Mouse (Mus musculus) MEL (cell line): ENCODE data around the gene Pmpca. TPM values are rescaled to one million over a fixed set of nuclear protein-coding genes. Genes with fewer than 3 reads are reported as not detected.

Experiments used
- DNase-seq: peaks from one replicate; pipeline ENCODE4 v3.0.0; 2011; ENCODE audit warnings: low read depth, low spot score
- H3K27ac ChIP-seq: 2 replicates; pipeline ENCODE4 v1.5.1; 2012; ENCODE audit warnings: low read depth, mild to moderate bottlenecking, control low read depth, low read length, moderate library complexity; ENCODE audit not compliant: control insufficient read depth
- H3K27me3 ChIP-seq, 2 experiments: fragments of 150-350 bp in 1 of 2; sonication (generic) in 1 of 2; 2 replicates each; pipeline ENCODE4 v1.6.1; 2012; ENCODE audit warnings: low read length in 2 of 2, mild to moderate bottlenecking in 2 of 2, improper control_type of control experiment in 1 of 2, moderate library complexity in 1 of 2; ENCODE audit not compliant: insufficient read depth in 2 of 2, control insufficient read depth in 1 of 2
- H3K36me3 ChIP-seq, 2 experiments: 2 replicates each; pipeline ENCODE4 v1.6.1; 2012 to 2014; ENCODE audit warnings: low read length in 2 of 2, improper control_type of control experiment in 1 of 2, inconsistent platforms in 1 of 2, mild to moderate bottlenecking in 1 of 2; ENCODE audit not compliant: insufficient read depth in 2 of 2, control insufficient read depth in 1 of 2
- H3K4me1 ChIP-seq, 2 experiments: fragments of 150-350 bp in 1 of 2; sonication (generic) in 1 of 2; 2 replicates each; pipeline ENCODE4 v1.6.1; 2012; ENCODE audit warnings: low read length in 2 of 2, improper control_type of control experiment in 1 of 2, mild to moderate bottlenecking in 1 of 2; ENCODE audit not compliant: insufficient read depth in 2 of 2, control insufficient read depth in 1 of 2
- H3K4me3 ChIP-seq, 2 experiments: fragments of 150-350 bp in 1 of 2; sonication (generic) in 1 of 2; 2 replicates each; pipeline ENCODE4 v1.5.1; 2012; ENCODE audit warnings: low read depth in 2 of 2, low read length in 2 of 2, mild to moderate bottlenecking in 2 of 2, moderate library complexity in 2 of 2, control low read depth in 1 of 2, improper control_type of control experiment in 1 of 2; ENCODE audit not compliant: control insufficient read depth in 1 of 2, insufficient read depth in 1 of 2
- H3K79me2 ChIP-seq: 2 replicates; pipeline ENCODE4 v1.6.1; 2012; ENCODE audit warnings: mild to moderate bottlenecking, low read length, moderate library complexity; ENCODE audit not compliant: control insufficient read depth, poor library complexity, insufficient read depth
- H3K9ac ChIP-seq: 2 replicates; pipeline ENCODE4 v1.6.1; 2012; ENCODE audit warnings: low read depth, mild to moderate bottlenecking, control low read depth, low read length, moderate library complexity; ENCODE audit not compliant: control insufficient read depth, poor library complexity, severe bottlenecking
- H3K9me3 ChIP-seq: fragments of 150-350 bp; sonication (generic); replicated peaks from 2 replicates; pipeline ENCODE4 v1.6.1; 2012; ENCODE audit warnings: mild to moderate bottlenecking, low read length, improper control_type of control experiment, moderate library complexity; ENCODE audit not compliant: insufficient read depth
- BHLHE40 ChIP-seq: IDR thresholded peaks from 2 replicates; pipeline ENCODE4 v1.6.1; 2012; ENCODE audit warnings: low read depth, mild to moderate bottlenecking, inconsistent platforms, low read length, improper control_type of control experiment, borderline replicate concordance
- CHD1 ChIP-seq: IDR thresholded peaks from 2 replicates; pipeline ENCODE4 v1.6.1; 2012; ENCODE audit warnings: low read depth, mild to moderate bottlenecking, inconsistent platforms, low read length, improper control_type of control experiment
- E2F4 ChIP-seq: IDR thresholded peaks from 2 replicates; pipeline ENCODE4 v1.6.1; 2011; ENCODE audit warnings: low read depth, low read length, improper control_type of control experiment, borderline replicate concordance
- ELF1 ChIP-seq: IDR thresholded peaks from 2 replicates; pipeline ENCODE4 v1.6.1; 2014; ENCODE audit warnings: low read depth, mild to moderate bottlenecking, inconsistent platforms, low read length, improper control_type of control experiment, moderate library complexity
- EP300 ChIP-seq, 2 experiments: IDR thresholded peaks; 2 replicates each; pipeline ENCODE4 v1.6.1; 2011; ENCODE audit warnings: improper control_type of control experiment in 2 of 2, low read length in 2 of 2, low read depth in 1 of 2, mild to moderate bottlenecking in 1 of 2
- GATA1 ChIP-seq: IDR thresholded peaks from 2 replicates; pipeline ENCODE4 v1.6.1; 2011; ENCODE audit warnings: low read depth, low read length, improper control_type of control experiment
- HCFC1 ChIP-seq: IDR thresholded peaks from 2 replicates; pipeline ENCODE4 v1.6.1; 2012; ENCODE audit warnings: low read depth, mild to moderate bottlenecking, inconsistent platforms, low read length, improper control_type of control experiment, moderate library complexity
- JUND ChIP-seq: IDR thresholded peaks from 2 replicates; pipeline ENCODE4 v1.6.1; 2011; ENCODE audit warnings: low read depth, mild to moderate bottlenecking, improper control_type of control experiment, low read length
- MAFK ChIP-seq: IDR thresholded peaks from 2 replicates; pipeline ENCODE4 v1.6.1; 2011; ENCODE audit warnings: low read depth, mild to moderate bottlenecking, low read length, improper control_type of control experiment, borderline replicate concordance
- MAX ChIP-seq: IDR thresholded peaks from 2 replicates; pipeline ENCODE4 v1.6.1; 2011; ENCODE audit warnings: low read length, improper control_type of control experiment
- MEF2A ChIP-seq: IDR thresholded peaks from 2 replicates; pipeline ENCODE4 v1.6.1; 2014; ENCODE audit warnings: low read depth, mild to moderate bottlenecking, inconsistent platforms, low read length, improper control_type of control experiment; ENCODE audit not compliant: poor library complexity, insufficient replicate concordance, severe bottlenecking; ENCODE audit errors: extremely low read depth
- MXI1 ChIP-seq: IDR thresholded peaks from 2 replicates; pipeline ENCODE4 v1.6.1; 2011; ENCODE audit warnings: mild to moderate bottlenecking, low read depth, low read length, improper control_type of control experiment
- POLR2A ChIP-seq, 2 experiments: IDR thresholded peaks; 2 replicates each; pipeline ENCODE4 v1.6.1; 2011 to 2012; ENCODE audit warnings: low read length in 2 of 2, mild to moderate bottlenecking in 2 of 2, control low read depth in 1 of 2, improper control_type of control experiment in 1 of 2, low read depth in 1 of 2, moderate library complexity in 1 of 2; ENCODE audit not compliant: control insufficient read depth in 1 of 2, insufficient read depth in 1 of 2, poor library complexity in 1 of 2
- POLR2AphosphoS2 ChIP-seq: IDR thresholded peaks from 2 replicates; pipeline ENCODE4 v1.6.1; 2011; ENCODE audit warnings: low read length, improper control_type of control experiment
- POLR2AphosphoS5 ChIP-seq: IDR thresholded peaks from 2 replicates; pipeline ENCODE4 v1.6.1; 2012; ENCODE audit warnings: low read depth, borderline replicate concordance, mild to moderate bottlenecking, inconsistent platforms, low read length, moderate library complexity, mixed read lengths
- RAD21 ChIP-seq: IDR thresholded peaks from 2 replicates; pipeline ENCODE4 v1.6.1; 2011; ENCODE audit warnings: mild to moderate bottlenecking, low read depth, low read length, improper control_type of control experiment
- TAL1 ChIP-seq: IDR thresholded peaks from 2 replicates; pipeline ENCODE4 v1.6.1; 2012; ENCODE audit warnings: mild to moderate bottlenecking, inconsistent platforms, low read length, moderate library complexity, mixed read lengths
- UBTF ChIP-seq: IDR thresholded peaks from 2 replicates; pipeline ENCODE4 v1.6.1; 2012; ENCODE audit warnings: low read depth, mild to moderate bottlenecking, inconsistent platforms, low read length, improper control_type of control experiment, moderate library complexity, borderline replicate concordance; ENCODE audit not compliant: insufficient read depth
- USF2 ChIP-seq, 2 experiments: IDR thresholded peaks; 2 replicates each; pipeline ENCODE4 v1.6.1; 2011 to 2012; ENCODE audit warnings: improper control_type of control experiment in 2 of 2, low read length in 2 of 2, borderline replicate concordance in 1 of 2, inconsistent platforms in 1 of 2, low read depth in 1 of 2, mild to moderate bottlenecking in 1 of 2; ENCODE audit not compliant: insufficient read depth in 1 of 2
- ZNF384 ChIP-seq: IDR thresholded peaks from 2 replicates; pipeline ENCODE4 v1.6.1; 2012; ENCODE audit warnings: low read depth, mild to moderate bottlenecking, inconsistent platforms, low read length, improper control_type of control experiment
- polyA plus RNA-seq, 2 experiments: library from polyadenylated mRNA; stranded (reverse) in 1 of 2; unstranded in 1 of 2; fragments of >175 nt in 1 of 2; fragments of >200 nt in 1 of 2; gene quantifications; 2 replicates each; pipeline versions ENCODE4 v1.2.1 to v1.2.4; 2012; ENCODE audit warnings: low replicate concordance in 2 of 2, low read depth in 1 of 2; ENCODE audit not compliant: insufficient read length in 2 of 2, insufficient read depth in 1 of 2, missing spikeins in 1 of 2
- total RNA-seq: library from RNA; depleted of rRNA; stranded (reverse); fragments of 300-350 nt; gene quantifications from 2 replicates; pipeline ENCODE4 v1.2.3, GENCODE M21; 2012

Gene Pmpca
- total and polyA plus RNA-seq, 3 experiments: 46.4 to 166 (median 96.5) TPM

DNA sequence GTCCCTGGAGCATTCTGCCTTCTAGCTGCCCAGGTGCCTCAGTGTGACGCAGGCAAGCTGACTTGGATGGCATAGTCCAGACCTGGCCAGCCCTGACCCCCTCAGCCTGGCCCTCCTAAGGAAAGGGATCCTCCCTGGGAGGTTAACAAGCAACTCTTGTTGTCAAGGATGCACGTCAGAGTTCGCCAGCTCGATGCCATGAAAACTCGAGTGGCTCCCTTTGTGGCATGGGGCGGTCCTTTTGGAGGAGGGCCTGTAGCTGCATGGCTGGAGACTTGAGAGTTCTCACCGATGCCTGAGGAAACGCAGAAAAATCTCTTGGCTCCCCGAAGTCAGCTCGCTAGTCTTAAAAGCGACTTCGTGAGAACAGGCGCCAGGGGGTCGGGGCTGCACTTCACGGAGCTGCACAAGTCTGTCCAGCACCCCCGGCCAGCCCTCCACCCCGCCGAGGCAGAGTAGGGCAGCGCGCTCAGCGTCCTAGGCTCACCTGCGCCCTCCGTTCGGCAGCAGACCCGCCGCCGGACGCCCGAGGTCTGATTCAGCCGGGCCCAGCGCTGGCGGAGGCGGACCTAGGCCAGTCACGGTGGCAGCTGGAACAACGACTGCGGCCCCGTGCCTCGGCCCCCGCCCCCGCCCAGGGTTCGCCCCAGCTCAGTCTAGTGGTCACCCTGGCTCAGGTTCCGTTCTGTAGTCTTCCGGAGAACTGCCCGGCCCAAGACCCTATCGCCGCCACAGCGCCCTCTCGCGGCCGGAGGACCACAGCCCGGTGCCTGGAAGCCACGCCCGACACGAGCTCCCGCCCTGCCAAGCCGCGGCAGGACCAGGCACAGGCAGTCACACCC, 19.6 kb downstream of the Pmpca start, which contains the start of gene Inpp5e (continued):
- TF ChIP-seq BHLHE40: no peak

- TF ChIP-seq ELF1 (no peak), TAL1 (no peak), USF2 (IDR thresholded peaks at IDR 0.05; ENCODE audit: borderline replicate concordance in 1 of 2, insufficient read depth in 1 of 2, low read depth in 1 of 2, low read length in 2 of 2) (no peak), EP300 (IDR thresholded peaks at IDR 0.05; ENCODE audit: low read depth in 1 of 2, low read length in 2 of 2) (no peak), GATA1 (no peak), MAX (no peak), MAFK (no peak), ZNF384 (no peak), POLR2AphosphoS5 (no peak), MXI1 (no peak), JUND (no peak), RAD21 (no peak), E2F4 (no peak), BHLHE40 (no peak), POLR2A (IDR thresholded peaks at IDR 0.05; ENCODE audit: control insufficient read depth in 1 of 2, insufficient read depth in 1 of 2, low read depth in 1 of 2, low read length in 2 of 2, poor library complexity in 1 of 2) (no peak), CHD1 (no peak), MEF2A (no peak), UBTF (no peak), POLR2AphosphoS2 (no peak), HCFC1 (no peak)
- Histone ChIP-seq H3K4me3 (no peak overlapping the region), H3K27ac (no peak overlapping the region), H3K9me3 (no peaks in the 10 kb centered on the region), H3K36me3 (no peaks in the 10 kb centered on the region; a peak in 1 of 4 replicates), H3K9ac (peak overlapping the region; percentile 46), H3K79me2 (peaks cover 18% of the 10 kb centered on the region), H3K27me3 (no peaks in the 10 kb centered on the region), H3K4me1 (peaks cover 1 to 19% of the 10 kb centered on the region in 2 experiments; a peak in 3 of 4 replicates)
- DNase-seq: no peak
These were observed 20.2 kb downstream of the Pmpca start for GRCm38 (mm10) chr2:26409362-26409761.
